Mouse (Mus musculus) limb, embryonic 13.5 days (tissue): Measurements from ENCODE around the gene Gm20425. TPM values are rescaled to one million over a fixed set of nuclear protein-coding genes. Genes with fewer than 3 reads are reported as not detected.
"Not testable (repeated sequence)": the region's sequence is repeated elsewhere in the genome, so short reads cannot be mapped to it uniquely, and the experiment has no call there.

Experiments used
- ATAC-seq: fragments of 200-750 bp; cut with Nextera tagmentation; 2 replicates; pipeline ENCODE4 v1.8.0; 2017; ENCODE audit warnings: low read depth, moderate number of reproducible peaks, moderate TSS enrichment; ENCODE audit not compliant: low FRiP score
- H3K27ac ChIP-seq: fragments of 300-500 bp; sonication (generic); 2 replicates; pipeline ENCODE4 v1.5.1; 2015; ENCODE audit warnings: inconsistent platforms, mild to moderate bottlenecking, moderate library complexity
- H3K27me3 ChIP-seq: fragments of 300-500 bp; sonication (generic); 2 replicates; pipeline ENCODE4 v1.6.1; 2015; ENCODE audit warnings: mild to moderate bottlenecking, inconsistent platforms
- H3K36me3 ChIP-seq: fragments of 300-500 bp; sonication (generic); 2 replicates; pipeline ENCODE4 v1.6.1; 2015; ENCODE audit warnings: inconsistent platforms, mild to moderate bottlenecking, moderate library complexity
- H3K4me1 ChIP-seq: fragments of 300-500 bp; sonication (generic); 2 replicates; pipeline ENCODE4 v1.6.1; 2015; ENCODE audit warnings: inconsistent platforms
- H3K4me2 ChIP-seq: fragments of 300-500 bp; sonication (generic); replicated peaks from 2 replicates; pipeline ENCODE4 v1.6.1; 2015; ENCODE audit warnings: inconsistent platforms, mild to moderate bottlenecking, moderate library complexity
- H3K4me3 ChIP-seq: fragments of 300-500 bp; sonication (generic); 2 replicates; pipeline ENCODE4 v1.5.1; 2015; ENCODE audit warnings: moderate library complexity, mild to moderate bottlenecking, inconsistent platforms
- H3K9ac ChIP-seq: fragments of 300-500 bp; sonication (generic); 2 replicates; pipeline ENCODE4 v1.6.1; 2015; ENCODE audit warnings: mild to moderate bottlenecking, inconsistent platforms
- H3K9me3 ChIP-seq: fragments of 300-500 bp; sonication (generic); 2 replicates; pipeline ENCODE4 v1.6.1; 2016; ENCODE audit warnings: inconsistent platforms
- WGBS: fragments of 180-500 bp; shearing (Covaris S2); methylation state at CpG from one replicate; pipeline ENCODE4 v1.1.7; 2015; 5-methylcytosine and 5-hydroxymethylcytosine counted together
- polyA plus RNA-seq: library from polyadenylated mRNA; unstranded; fragments of >200 nt; fragmentation: Nextera tagmentation; extraction: Ambion mirVana; gene quantifications from 2 replicates; pipeline ENCODE4 v1.2.1, GENCODE M21; 2015

Gene Gm20425
- polyA plus RNA-seq, 1 experiment from 2014 or later, result 1.3 TPM

GRCm38 (mm10) chr9:103180303-103180702 is 49.8 kb downstream of the Gm20425 start:
- 72% methylated on average over 3 of the region's 3 CpGs for WGBS

GRCm38 (mm10) chr9:103175692-103176091 is 54.4 kb downstream of the Gm20425 start:
- Histone ChIP-seq H3K27ac (no peak overlapping the region), H3K4me1 (peaks cover 8% of the 10 kb centered on the region), H3K9ac (no peak overlapping the region), H3K9me3 (no peaks in the 10 kb centered on the region), H3K4me2 (no peak overlapping the region), H3K36me3 (no peaks in the 10 kb centered on the region), H3K27me3 (no peaks in the 10 kb centered on the region), H3K4me3 (no peak overlapping the region)
- WGBS, result 95% methylated on average over 7 of the region's 7 CpGs
- no peak for ATAC-seq

More at GRCm38 (mm10) chr9:103180303-103180702, 49.8 kb downstream of the Gm20425 start:
- Histone ChIP-seq H3K27me3 (no peaks in the 10 kb centered on the region), H3K9me3 (no peaks in the 10 kb centered on the region), H3K4me3 (peak overlapping the region; percentile 51), H3K9ac (peak overlapping the region; percentile 70), H3K4me1 (peaks cover 12% of the 10 kb centered on the region), H3K36me3 (no peaks in the 10 kb centered on the region), H3K27ac (0 out of 2 replicates have a peak overlapping the region, but pooled peaks have one; percentile 52), H3K4me2 (peak overlapping the region; percentile 72)
- no peak for ATAC-seq

- Histone ChIP-seq H3K36me3 (no peaks in the 10 kb centered on the region), H3K4me2 (no peak overlapping the region), H3K4me3 (no peak overlapping the region), H3K27ac (no peak overlapping the region), H3K9me3 (no peaks in the 10 kb centered on the region), H3K27me3 (no peaks in the 10 kb centered on the region), H3K4me1 (peaks cover under 1% of the 10 kb centered on the region; the same call in 1 of the 2 replicates), H3K9ac (no peak overlapping the region)
- 59% methylated on average over 6 of the region's 6 CpGs for WGBS
- ATAC-seq, result no peak
These were observed 55.2 kb downstream of the Gm20425 start for GRCm38 (mm10) chr9:103174771-103175519.

- Histone ChIP-seq H3K27ac (no peak overlapping the region), H3K9me3 (no peaks in the 10 kb centered on the region), H3K9ac (no peak overlapping the region), H3K4me3 (no peak overlapping the region), H3K36me3 (no peaks in the 10 kb centered on the region), H3K27me3 (no peaks in the 10 kb centered on the region), H3K4me2 (no peak overlapping the region), H3K4me1 (no peaks in the 10 kb centered on the region)
- no peak for ATAC-seq
- 38% methylated on average over 7 of the region's 7 CpGs for WGBS
These were observed 61.3 kb downstream of the Gm20425 start for GRCm38 (mm10) chr9:103168771-103169170.

- no peak overlapping the region for H3K4me3 ChIP-seq
- H3K27me3 ChIP-seq, result no peaks in the 10 kb centered on the region
- no peak for ATAC-seq
- WGBS, result 80% methylated on average over 6 of the region's 6 CpGs
- no peaks in the 10 kb centered on the region for H3K9me3 ChIP-seq
- H3K4me2 ChIP-seq, result no peak overlapping the region
- H3K27ac ChIP-seq, result no peak overlapping the region
- H3K4me1 ChIP-seq, result peaks cover 7% of the 10 kb centered on the region; the same call in 1 of the 2 replicates
- no peak overlapping the region for H3K9ac ChIP-seq
- H3K36me3 ChIP-seq, result no peaks in the 10 kb centered on the region
These were observed 62.1 kb downstream of the Gm20425 start for GRCm38 (mm10) chr9:103168046-103168445.

- no peak overlapping the region for H3K27ac ChIP-seq
- no peak for ATAC-seq
- H3K9me3 ChIP-seq, result no peaks in the 10 kb centered on the region
- H3K4me2 ChIP-seq, result no peak overlapping the region
- H3K36me3 ChIP-seq, result no peaks in the 10 kb centered on the region
- H3K4me3 ChIP-seq, result no peak overlapping the region
- peaks cover 10% of the 10 kb centered on the region; the same call in 1 of the 2 replicates for H3K4me1 ChIP-seq
- 78% methylated on average over 15 of the region's 15 CpGs for WGBS
- H3K9ac ChIP-seq, result no peak overlapping the region
- H3K27me3 ChIP-seq, result no peaks in the 10 kb centered on the region
These were observed 66.3 kb downstream of the Gm20425 start for GRCm38 (mm10) chr9:103163806-103164205.

- not testable (repeated sequence) for H3K27ac ChIP-seq, H3K4me2 ChIP-seq, H3K36me3 ChIP-seq, H3K9me3 ChIP-seq, H3K27me3 ChIP-seq, ATAC-seq, H3K9ac ChIP-seq, H3K4me1 ChIP-seq, H3K4me3 ChIP-seq
- WGBS, result 88% methylated on average over 7 of the region's 7 CpGs
These were observed 74.9 kb downstream of the Gm20425 start for GRCm38 (mm10) chr9:103155158-103155557.

- 88% methylated on average over 2 of the region's 2 CpGs for WGBS
- H3K36me3 ChIP-seq, result no peaks in the 10 kb centered on the region
- no peaks in the 10 kb centered on the region for H3K4me1 ChIP-seq
- ATAC-seq, result no peak
- H3K9ac ChIP-seq, result no peak overlapping the region
- no peak overlapping the region for H3K4me3 ChIP-seq
- 0 out of 2 replicates have a peak, but pooled peaks cover 4% of the 10 kb centered on the region for H3K9me3 ChIP-seq
- H3K27ac ChIP-seq, result no peak overlapping the region
- H3K4me2 ChIP-seq, result no peak overlapping the region
- no peaks in the 10 kb centered on the region for H3K27me3 ChIP-seq
These were observed 75.5 kb downstream of the Gm20425 start for GRCm38 (mm10) chr9:103154568-103154967.

- WGBS, result 79% methylated on average over 5 of the region's 5 CpGs
- H3K27ac ChIP-seq, result no peak overlapping the region
- no peak for ATAC-seq
These were observed 76.8 kb downstream of the Gm20425 start for GRCm38 (mm10) chr9:103153286-103153685.

GRCm38 (mm10) chr9:103149074-103149799 is 80.9 kb downstream of the Gm20425 start:
- WGBS, result 80% methylated on average over 12 of the region's 12 CpGs
- H3K27me3 ChIP-seq, result no peaks in the 10 kb centered on the region
- H3K4me3 ChIP-seq, result no peak overlapping the region
- H3K9ac ChIP-seq, result no peak overlapping the region
- H3K9me3 ChIP-seq, result 0 out of 2 replicates have a peak, but pooled peaks cover 4% of the 10 kb centered on the region
- no peaks in the 10 kb centered on the region for H3K36me3 ChIP-seq
- no peak overlapping the region for H3K4me2 ChIP-seq
- ATAC-seq, result no peak
- peaks cover 8% of the 10 kb centered on the region for H3K4me1 ChIP-seq
- H3K27ac ChIP-seq, result no peak overlapping the region

More at GRCm38 (mm10) chr9:103153286-103153685, 76.8 kb downstream of the Gm20425 start:
- no peaks in the 10 kb centered on the region for H3K27me3 ChIP-seq
- H3K4me3 ChIP-seq, result no peak overlapping the region
- no peaks in the 10 kb centered on the region for H3K4me1 ChIP-seq
- no peaks in the 10 kb centered on the region for H3K36me3 ChIP-seq
- no peak overlapping the region for H3K4me2 ChIP-seq
- H3K9ac ChIP-seq, result no peak overlapping the region
- 0 out of 2 replicates have a peak, but pooled peaks cover 4% of the 10 kb centered on the region for H3K9me3 ChIP-seq

GRCm38 (mm10) chr9:103147103-103147502 is 83.0 kb downstream of the Gm20425 start:
- Histone ChIP-seq H3K27ac (no peak overlapping the region), H3K9ac (no peak overlapping the region), H3K27me3 (no peaks in the 10 kb centered on the region), H3K4me2 (no peak overlapping the region), H3K4me3 (no peak overlapping the region), H3K9me3 (0 out of 2 replicates have a peak, but pooled peaks cover 4% of the 10 kb centered on the region), H3K36me3 (no peaks in the 10 kb centered on the region), H3K4me1 (peaks cover 8% of the 10 kb centered on the region)
- WGBS, result 78% methylated on average over 13 of the region's 13 CpGs
- no peak for ATAC-seq

GRCm38 (mm10) chr9:103146703-103147102 is 83.4 kb downstream of the Gm20425 start:
- H3K4me1 ChIP-seq, result peaks cover 8% of the 10 kb centered on the region
- H3K4me3 ChIP-seq, result no peak overlapping the region
- 0 out of 2 replicates have a peak, but pooled peaks cover 4% of the 10 kb centered on the region for H3K9me3 ChIP-seq
- H3K27ac ChIP-seq, result no peak overlapping the region
- no peaks in the 10 kb centered on the region for H3K27me3 ChIP-seq
- no peaks in the 10 kb centered on the region for H3K36me3 ChIP-seq
- no peak overlapping the region for H3K9ac ChIP-seq
- no peak for ATAC-seq
- H3K4me2 ChIP-seq, result no peak overlapping the region
- WGBS, result 42% methylated on average over 9 of the region's 9 CpGs
